Mouse (Mus musculus): ENCODE measurements around the gene Aamp. TPM values are rescaled to one million over a fixed set of nuclear protein-coding genes. Genes with fewer than 3 reads are reported as not detected.
"Not testable (repeated sequence)": the region's sequence is repeated elsewhere in the genome, so short reads cannot be mapped to it uniquely, and the experiment has no call there.

The Aamp gene
- polyA plus RNA-seq, 1 experiment from 2014 or later, result 169 TPM

- H3K36me3 ChIP-seq, result peaks cover 56% of the 10 kb centered on the region
Observed at GRCm38 (mm10) chr1:74292331-74293020, 7.9 kb upstream of the Aamp start.

GRCm38 (mm10) chr1:74290141-74290540, 5.6 kb upstream of the Aamp start:
- Histone ChIP-seq H3K4me1 (replicated peaks) (peaks cover 88% of the 10 kb centered on the region), H3K27me3 (replicated peaks) (no peaks in the 10 kb centered on the region), H3K9ac (0 out of 2 replicates have a peak overlapping the region, but pooled peaks have one; percentile 46), H3K4me3 (no peak overlapping the region), H3K4me2 (0 out of 2 replicates have a peak overlapping the region, but pooled peaks have one; percentile 4), H3K9me3 (replicated peaks) (no peaks in the 10 kb centered on the region), H3K36me3 (peaks cover 63% of the 10 kb centered on the region), H3K27ac (ENCODE audit: poor library complexity, severe bottlenecking) (peak overlapping the region; percentile 91)
- ATAC-seq (ENCODE audit: insufficient number of reproducible peaks, low FRiP score), result peak; percentile 76
- 41% methylated on average over 5 of the region's 5 CpGs for WGBS

More at GRCm38 (mm10) chr1:74292331-74293020, 7.9 kb upstream of the Aamp start:
- Histone ChIP-seq H3K27ac (ENCODE audit: poor library complexity, severe bottlenecking) (no peak overlapping the region), H3K4me3 (no peak overlapping the region), H3K4me1 (replicated peaks) (peaks cover 95% of the 10 kb centered on the region), H3K27me3 (replicated peaks) (no peaks in the 10 kb centered on the region), H3K9me3 (replicated peaks) (no peaks in the 10 kb centered on the region), H3K9ac (no peak overlapping the region), H3K4me2 (no peak overlapping the region)
- 85% methylated on average over 11 of the region's 11 CpGs for WGBS
- no peak for ATAC-seq (ENCODE audit: insufficient number of reproducible peaks, low FRiP score)

DNA sequence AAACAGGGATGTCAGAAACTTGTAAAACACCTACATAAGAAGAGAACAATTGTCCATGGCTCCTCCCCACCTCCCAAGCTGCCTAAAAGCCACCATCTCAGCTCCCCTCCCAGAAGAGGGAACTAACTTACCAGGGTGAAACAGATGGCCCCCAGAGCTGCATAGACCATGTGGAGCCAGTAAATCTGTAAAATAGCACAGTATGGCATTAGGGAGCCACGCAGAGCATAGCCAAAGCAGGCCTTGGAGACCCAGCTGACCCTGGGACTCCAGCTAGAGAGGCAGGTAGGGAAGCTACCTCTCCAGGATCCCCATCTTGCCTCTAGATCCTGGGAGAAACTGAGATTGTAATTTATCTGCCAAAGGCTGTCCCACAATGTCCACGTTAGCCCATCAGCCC, 5.2 kb upstream of the Aamp start:
- Histone ChIP-seq H3K9me3 (replicated peaks) (no peaks in the 10 kb centered on the region), H3K27me3 (replicated peaks) (no peaks in the 10 kb centered on the region), H3K4me3 (no peak overlapping the region), H3K4me2 (0 out of 2 replicates have a peak overlapping the region, but pooled peaks have one; percentile 20), H3K36me3 (peaks cover 63% of the 10 kb centered on the region), H3K4me1 (replicated peaks) (peaks cover 84% of the 10 kb centered on the region), H3K9ac (peak overlapping the region; percentile 46; the same call in 1 of the 2 replicates), H3K27ac (ENCODE audit: poor library complexity, severe bottlenecking) (peak overlapping the region; percentile 91)
- no peak for ATAC-seq (ENCODE audit: insufficient number of reproducible peaks, low FRiP score)
- 45% methylated on average over 2 of the region's 2 CpGs for WGBS

GRCm38 (mm10) chr1:74289248-74289647, 4.7 kb upstream of the Aamp start:
- H3K4me1 ChIP-seq (replicated peaks), result peaks cover 79% of the 10 kb centered on the region
- H3K27ac ChIP-seq (ENCODE audit: poor library complexity, severe bottlenecking), result peak overlapping the region; percentile 91
- H3K9me3 ChIP-seq (replicated peaks), result no peaks in the 10 kb centered on the region

GRCm38 (mm10) chr1:74288327-74288726, 3.8 kb upstream of the Aamp start:
- Histone ChIP-seq H3K4me2 (no peak overlapping the region), H3K9ac (peak overlapping the region; percentile 46), H3K36me3 (peaks cover 54% of the 10 kb centered on the region), H3K27ac (ENCODE audit: poor library complexity, severe bottlenecking) (peak overlapping the region; percentile 91; the same call in 1 of the 2 replicates), H3K4me3 (no peak overlapping the region), H3K9me3 (replicated peaks) (no peaks in the 10 kb centered on the region), H3K27me3 (replicated peaks) (no peaks in the 10 kb centered on the region), H3K4me1 (replicated peaks) (peaks cover 77% of the 10 kb centered on the region)
- ATAC-seq (ENCODE audit: insufficient number of reproducible peaks, low FRiP score), result no peak
- 74% methylated on average over 4 of the region's 4 CpGs for WGBS

More at GRCm38 (mm10) chr1:74289248-74289647, 4.7 kb upstream of the Aamp start:
- ATAC-seq (ENCODE audit: insufficient number of reproducible peaks, low FRiP score), result no peak
- Histone ChIP-seq H3K36me3 (peaks cover 63% of the 10 kb centered on the region), H3K4me2 (no peak overlapping the region), H3K4me3 (no peak overlapping the region), H3K9ac (peak overlapping the region; percentile 46; the same call in 1 of the 2 replicates), H3K27me3 (replicated peaks) (no peaks in the 10 kb centered on the region)
- 73% methylated on average over 9 of the region's 9 CpGs for WGBS

DNA sequence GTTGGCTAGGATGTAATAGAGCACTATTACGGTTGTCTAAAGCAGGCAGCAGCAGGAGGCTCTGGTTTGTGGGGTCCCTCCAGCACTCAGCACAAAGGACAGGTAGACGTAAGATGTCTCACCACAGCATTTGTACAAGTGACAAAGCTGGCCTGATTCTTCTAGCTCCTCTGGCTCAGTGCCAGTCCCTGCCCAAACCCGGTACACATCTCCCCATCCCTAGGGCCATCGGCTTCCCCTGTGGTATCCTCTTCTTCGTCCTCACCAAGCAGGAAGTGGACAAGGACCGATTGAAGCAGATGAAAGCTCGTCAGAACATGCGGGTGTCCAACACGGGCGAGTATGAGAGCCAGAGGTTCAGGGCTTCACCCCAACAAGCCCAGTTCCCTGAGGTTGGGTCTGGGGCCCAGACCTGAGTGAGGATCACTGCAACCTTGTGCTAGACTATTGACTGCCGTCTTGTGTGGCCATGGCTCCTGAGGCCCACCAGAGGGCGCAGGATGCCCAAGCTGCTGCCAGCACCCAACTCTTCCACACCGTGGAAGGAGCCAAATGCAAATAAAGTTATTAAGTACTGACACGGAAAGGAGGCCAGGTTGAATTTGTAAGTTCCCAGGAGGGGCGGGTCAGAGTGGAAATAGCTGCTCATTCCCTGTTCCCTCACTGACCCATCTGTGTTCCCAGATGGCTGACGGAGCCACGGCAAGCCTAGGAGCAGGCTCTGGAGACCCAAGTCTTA, 2.5 kb upstream of the Aamp start:
- H3K9me3 ChIP-seq (replicated peaks); H3K4me2 ChIP-seq; H3K9ac ChIP-seq; H3K27me3 ChIP-seq (replicated peaks); H3K4me3 ChIP-seq; H3K27ac ChIP-seq (ENCODE audit: poor library complexity, severe bottlenecking); ATAC-seq (ENCODE audit: insufficient number of reproducible peaks, low FRiP score): not testable (repeated sequence)
- Histone ChIP-seq H3K36me3 (peaks cover 54% of the 10 kb centered on the region), H3K4me1 (replicated peaks) (peaks cover 75% of the 10 kb centered on the region)
- 56% methylated on average over 15 of the region's 17 CpGs for WGBS

GRCm38 (mm10) chr1:74285212-74286010, 873 bp upstream of the Aamp start:
- H3K9ac ChIP-seq, result peak overlapping the region; percentile 83
- peaks cover 63% of the 10 kb centered on the region for H3K4me1 ChIP-seq (replicated peaks)
- H3K27ac ChIP-seq (ENCODE audit: poor library complexity, severe bottlenecking), result peak overlapping the region; percentile 58
- no peak for ATAC-seq (ENCODE audit: insufficient number of reproducible peaks, low FRiP score)
- H3K36me3 ChIP-seq, result peaks cover 54% of the 10 kb centered on the region
- peak overlapping the region; percentile 79 for H3K4me2 ChIP-seq
- no peaks in the 10 kb centered on the region for H3K9me3 ChIP-seq (replicated peaks)
- WGBS, result 3% methylated on average over 23 of the region's 23 CpGs
- peak overlapping the region; percentile 91 for H3K4me3 ChIP-seq
- H3K27me3 ChIP-seq (replicated peaks), result no peaks in the 10 kb centered on the region

DNA sequence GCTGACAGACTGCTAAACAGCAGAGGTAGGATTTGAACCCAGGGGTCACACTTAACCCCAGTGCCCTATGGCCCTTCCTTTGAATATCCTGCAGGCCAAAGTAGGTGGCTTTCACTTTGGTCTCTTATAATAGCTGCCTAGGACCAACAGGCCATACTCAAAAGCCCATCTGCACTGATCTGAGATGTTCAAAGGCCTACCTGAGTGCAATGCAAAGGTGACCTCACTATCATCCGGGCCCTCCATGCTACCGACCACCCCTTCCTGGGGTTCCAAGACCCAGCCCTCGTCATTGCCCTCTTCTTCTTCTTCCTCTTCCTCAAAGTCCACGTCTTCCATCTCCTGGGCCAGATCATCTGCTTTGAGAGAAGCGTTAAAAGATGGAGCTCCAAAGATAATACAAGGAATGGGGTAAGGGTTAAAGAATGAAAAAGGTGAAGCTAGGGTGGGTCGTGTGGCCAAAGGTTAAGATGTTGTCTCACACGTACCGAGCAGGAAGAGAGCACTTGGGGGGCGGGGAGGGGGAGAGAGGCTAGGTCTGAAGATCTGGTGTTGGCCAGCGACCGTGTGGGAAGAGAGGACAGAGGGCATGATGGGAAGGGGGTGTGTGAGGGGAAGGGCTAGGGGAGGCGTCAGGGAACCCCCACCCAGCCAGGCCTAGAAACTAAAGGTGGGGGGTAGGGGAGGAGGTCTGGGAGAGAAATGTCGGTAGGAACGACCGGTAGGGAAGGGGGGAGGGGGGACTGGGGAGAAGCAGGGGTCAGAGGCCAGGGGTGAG, 663 bp downstream of the Aamp start:
- peaks cover 63% of the 10 kb centered on the region for H3K36me3 ChIP-seq

DNA sequence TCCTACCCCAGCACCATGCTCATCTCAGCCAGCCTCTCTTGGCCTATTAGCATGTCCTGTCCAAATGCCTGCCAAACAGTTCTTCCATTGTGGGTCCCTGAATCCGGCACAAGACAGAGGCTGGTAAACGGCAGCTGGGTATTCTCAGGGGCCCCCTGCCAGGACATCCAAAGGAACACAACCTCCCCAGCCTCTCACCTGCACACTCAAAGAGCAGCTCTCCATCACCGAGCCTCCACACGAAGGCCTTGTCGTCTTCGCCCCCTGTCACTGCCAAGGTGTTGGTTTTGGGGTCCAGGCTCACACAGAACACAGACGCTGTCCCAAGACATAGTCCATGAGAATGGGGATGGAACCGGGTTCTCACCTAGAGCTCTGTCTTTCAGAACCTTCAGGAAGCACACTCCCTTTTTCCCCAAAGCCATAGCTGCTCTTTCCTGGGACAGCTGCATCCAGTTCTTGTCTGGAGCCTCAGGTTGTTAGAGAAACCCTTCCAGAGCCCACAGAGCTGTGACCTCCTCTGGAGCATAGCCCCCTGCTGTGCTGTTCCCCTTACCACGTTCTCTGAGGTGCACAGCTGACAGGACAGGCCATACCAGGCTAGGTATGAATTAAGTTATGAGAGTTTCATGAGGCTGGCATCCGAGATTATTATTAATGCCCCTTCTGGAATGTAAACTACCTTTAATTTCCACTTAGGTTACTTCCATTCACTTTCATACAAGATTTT, 1.5 kb downstream of the Aamp start:
- H3K27me3 ChIP-seq (replicated peaks), result no peaks in the 10 kb centered on the region
- no peak overlapping the region for H3K9ac ChIP-seq
- WGBS, result 86% methylated on average over 10 of the region's 10 CpGs
- H3K4me2 ChIP-seq, result peak overlapping the region; percentile 11; the same call in 1 of the 2 replicates
- ATAC-seq (ENCODE audit: insufficient number of reproducible peaks, low FRiP score), result no peak
- H3K4me1 ChIP-seq (replicated peaks), result peaks cover 51% of the 10 kb centered on the region
- H3K4me3 ChIP-seq, result 0 out of 2 replicates have a peak overlapping the region, but pooled peaks have one; percentile 6
- no peaks in the 10 kb centered on the region for H3K9me3 ChIP-seq (replicated peaks)
- peaks cover 58% of the 10 kb centered on the region for H3K36me3 ChIP-seq
- no peak overlapping the region for H3K27ac ChIP-seq (ENCODE audit: poor library complexity, severe bottlenecking)

More for the DNA sequence above, 663 bp downstream of the Aamp start:
- Histone ChIP-seq H3K4me3 (peak overlapping the region; percentile 91), H3K4me2 (peak overlapping the region; percentile 84), H3K9ac (peak overlapping the region; percentile 89), H3K27me3 (replicated peaks) (no peaks in the 10 kb centered on the region), H3K27ac (ENCODE audit: poor library complexity, severe bottlenecking) (peak overlapping the region; percentile 76), H3K4me1 (replicated peaks) (peaks cover 53% of the 10 kb centered on the region), H3K9me3 (replicated peaks) (no peaks in the 10 kb centered on the region)
- WGBS, result 13% methylated on average over 15 of the region's 15 CpGs
- ATAC-seq (ENCODE audit: insufficient number of reproducible peaks, low FRiP score), result peak; percentile 34

DNA sequence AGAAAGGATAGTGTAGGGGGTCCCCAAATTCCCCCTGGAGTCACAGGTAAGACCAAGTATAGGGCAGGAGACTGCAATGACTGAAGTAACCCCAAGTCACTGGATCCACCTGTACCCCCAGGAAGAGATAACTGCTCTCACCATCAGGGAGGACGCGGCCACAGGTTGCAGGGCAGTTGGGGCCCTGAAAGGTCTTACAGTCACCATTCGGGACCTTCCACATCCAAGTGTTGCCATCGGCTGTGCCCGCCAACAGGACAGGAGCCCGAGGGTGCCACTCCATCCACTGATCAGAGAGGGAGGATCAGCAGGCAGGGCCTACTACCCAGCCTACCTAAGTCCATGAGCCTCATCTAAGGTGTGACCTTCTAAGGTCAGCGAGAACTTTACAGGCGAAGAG, 2.7 kb downstream of the Aamp start:
- no peak for ATAC-seq (ENCODE audit: insufficient number of reproducible peaks, low FRiP score)
- no peak overlapping the region for H3K4me2 ChIP-seq
- no peaks in the 10 kb centered on the region for H3K9me3 ChIP-seq (replicated peaks)
- no peak overlapping the region for H3K9ac ChIP-seq
- H3K27me3 ChIP-seq (replicated peaks), result no peaks in the 10 kb centered on the region
- peaks cover 55% of the 10 kb centered on the region for H3K36me3 ChIP-seq
- no peak overlapping the region for H3K4me3 ChIP-seq
- WGBS, result 93% methylated on average over 8 of the region's 8 CpGs
- H3K4me1 ChIP-seq (replicated peaks), result peaks cover 57% of the 10 kb centered on the region
- H3K27ac ChIP-seq (ENCODE audit: poor library complexity, severe bottlenecking), result no peak overlapping the region

All from heart, embryonic 12.5 days (tissue).